11 mouse cellular contexts compared by ENCODE assay signal in the genomic region with DNA sequence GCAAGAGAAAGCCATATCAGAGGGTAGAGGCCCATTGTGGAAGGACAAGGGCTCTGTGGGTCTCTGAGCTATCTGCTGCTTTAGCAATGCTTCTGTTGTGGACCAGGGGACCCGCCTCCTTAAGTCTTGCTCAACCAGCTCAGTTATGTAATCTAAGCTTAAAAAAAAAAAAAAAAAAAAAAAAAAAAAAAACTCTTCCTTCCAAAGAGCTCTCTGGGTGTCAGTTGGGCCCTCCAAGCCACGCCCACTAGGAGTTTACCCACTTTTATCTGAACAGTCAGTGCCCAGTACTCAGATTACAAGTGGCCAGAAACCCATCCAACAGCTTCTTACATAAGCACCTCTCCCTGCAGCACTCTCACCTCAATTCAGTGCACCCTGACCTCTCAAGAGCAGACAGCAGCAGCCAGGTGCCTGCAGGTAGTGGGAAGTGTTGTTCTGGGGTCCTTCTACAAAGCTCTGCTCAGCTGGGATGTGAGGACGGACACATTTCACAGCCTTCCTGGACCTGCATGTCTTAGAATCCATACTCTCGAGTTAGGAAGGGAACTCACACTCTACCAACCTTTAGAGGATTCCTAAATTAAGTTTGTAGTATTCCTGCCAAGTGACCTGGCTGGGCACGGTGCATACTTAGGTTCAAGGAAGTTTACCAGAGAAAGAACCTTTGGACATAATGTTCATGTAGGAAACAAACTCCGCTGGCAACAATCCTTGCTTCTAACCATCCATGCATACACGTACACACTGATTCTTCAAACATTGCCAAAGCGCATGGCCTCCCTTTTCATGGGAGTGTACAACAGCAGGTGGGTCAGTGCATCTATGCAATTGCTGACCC. TPM values are rescaled to one million over a fixed set of nuclear protein-coding genes. Genes with fewer than 3 reads are reported as not detected.
DNase-seq lines count a peak whose midpoint lies in the region; ATAC-seq lines count a peak whose summit lies in the region.
"Had no signal": no experiment of that assay in that cellular context is flagged by ENCODE, and none has a peak within 500 bp of the region (broad histone marks: within the 10 kb centered on the region; RNA-seq: fewer than 3 reads in every experiment).

A gene (minus strand): TSS at position 154 of the 841 bp plus-strand sequence.

- 75% methylated on average over 8 of the region's 8 CpGs for WGBS in kidney, embryonic 14.5 days

- H3K36me3 ChIP-seq in kidney, embryonic 14.5 days (ENCODE audit: control insufficient read depth, insufficient read depth, low read length), result no peaks in the 10 kb centered on the region
- H3K36me3 ChIP-seq: limb, embryonic 13.5 days had no signal

- no peak within 1 kb of the TSS for H3K27ac ChIP-seq in kidney, embryonic 14.5 days (ENCODE audit: low read depth, low read length)
- H3K27ac ChIP-seq in brown adipose tissue, adult 24 weeks (replicated peaks; ENCODE audit: low read depth, low read length), result peak within 1 kb of the TSS; percentile 100
- H3K27ac ChIP-seq: limb, embryonic 13.5 days had no signal

- H3K9me3 ChIP-seq in kidney, embryonic 14.5 days (ENCODE audit: control insufficient read depth, low read length), result no peaks in the 10 kb centered on the region
- H3K9me3 ChIP-seq: limb, embryonic 13.5 days had no signal

- no peaks in the 10 kb centered on the region for H3K27me3 ChIP-seq in kidney, embryonic 14.5 days (ENCODE audit: control insufficient read depth, insufficient read depth, low read length)
- H3K27me3 ChIP-seq: limb, embryonic 13.5 days had no signal

- no peak within 1 kb of the TSS for H3K4me3 ChIP-seq in kidney, embryonic 14.5 days (ENCODE audit: low read length)
- peak within 1 kb of the TSS; percentile 66 for H3K4me3 ChIP-seq in brown adipose tissue, adult 24 weeks (ENCODE audit: insufficient read depth, low read depth, low read length)
- H3K4me3 ChIP-seq: limb, embryonic 13.5 days had no signal

- peak; percentile 95 for DNase-seq in kidney, adult 11 months
- DNase-seq in kidney, postnatal 10 days, result peak; percentile 36
- no peak for DNase-seq in c-Kit-positive CD71-positive TER-119-positive erythroid progenitor cells, embryonic 14.5 days (ENCODE audit: low spot score)
- no peak for DNase-seq in layer of hippocampus, adult 11-12 months (ENCODE audit: low spot score)
- DNase-seq in right cerebral cortex, adult 18-20 months, result no peak

- no peaks in the 10 kb centered on the region for H3K4me1 ChIP-seq in kidney, embryonic 14.5 days (ENCODE audit: control insufficient read depth, insufficient read depth, low read length)
- peaks cover 14% of the 10 kb centered on the region for H3K4me1 ChIP-seq in brown adipose tissue, adult 24 weeks (ENCODE audit: control insufficient read depth, insufficient read depth, insufficient read length, low read length)
- H3K4me1 ChIP-seq: limb, embryonic 13.5 days had no signal

- H3K4me2 ChIP-seq in kidney, embryonic 14.5 days (replicated peaks; ENCODE audit: low read depth, low read length), result no peak within 1 kb of the TSS
- H3K4me2 ChIP-seq: limb, embryonic 13.5 days had no signal

- H3K9ac ChIP-seq in kidney, embryonic 14.5 days (ENCODE audit: low read depth, low read length), result no peak within 1 kb of the TSS
- H3K9ac ChIP-seq: limb, embryonic 13.5 days had no signal

- ATAC-seq in kidney, embryonic 14.5 days (ENCODE audit: low FRiP score, low TSS enrichment), result no peak
- peak; percentile 80 for ATAC-seq in megakaryocyte progenitor cell, adult 5-6 weeks (replicated peaks; ENCODE audit: poor library complexity)
- ATAC-seq: forebrain, embryonic 16.5 days had no signal

RNA-seq across cellular contexts. Expression of the gene that starts here (rescaled TPM):
- polyA plus RNA-seq in kidney, embryonic 14.5 days (2014; fragmentation: Nextera tagmentation; extraction: Ambion mirVana), result 0.14 TPM in 1 of 2 replicates, not detected in the other
- polyA plus RNA-seq in brown adipose tissue, adult 24 weeks (2012; ENCODE audit: insufficient read depth, insufficient read length, missing spikeins), result 911 and 1,049 TPM in 2 replicates
- 0.39 and 0.54 TPM in 2 replicates for total RNA-seq in megakaryocyte progenitor cell, adult 5-6 weeks (2015)
- 1.7 and 1.9 TPM in 2 replicates for total RNA-seq in megakaryocyte progenitor cell, adult 5-6 weeks (2017)
- total RNA-seq: CH12.LX had no signal

Comparison
In these comparisons a context has a peak if more than half of its experiments do, and no peak if none do; other contexts are left out.
1. RNA of the gene that starts here (polyA plus RNA-seq): 911 to 1,049 TPM in brown adipose tissue, adult 24 weeks; 0.14 TPM in kidney, embryonic 14.5 days; every median in the first group is over 100 times any median in the second.
2. DNase-seq: peak in kidney, adult 11 months (single experiment) and kidney, postnatal 10 days (single experiment); none in c-Kit-positive CD71-positive TER-119-positive erythroid progenitor cells, embryonic 14.5 days (single experiment), layer of hippocampus, adult 11-12 months (single experiment) and right cerebral cortex, adult 18-20 months (single experiment).